Mouse (Mus musculus): ENCODE data around the gene Uap1.

Uap1 gene

GRCm38 (mm10) chr1:170164053-170164614 lies 10.6 kb downstream of the Uap1 start:
- no peak for DNase-seq

GRCm38 (mm10) chr1:170163398-170163943 lies 11.3 kb downstream of the Uap1 start:
- no peak for DNase-seq

- no peak for DNase-seq
These were observed 12.9 kb downstream of the Uap1 start for GRCm38 (mm10) chr1:170161852-170162251.

GRCm38 (mm10) chr1:170160397-170160938 lies 14.3 kb downstream of the Uap1 start:
- DNase-seq, result no peak

- DNase-seq, result no peak
These were observed 15.1 kb downstream of the Uap1 start for GRCm38 (mm10) chr1:170159707-170160106.

GRCm38 (mm10) chr1:170155761-170156160 lies 19.0 kb downstream of the Uap1 start:
- DNase-seq, result no peak

GRCm38 (mm10) chr1:170155298-170155697 lies 19.5 kb downstream of the Uap1 start:
- no peak for DNase-seq

- no peak for DNase-seq
These were observed 20.8 kb downstream of the Uap1 start for GRCm38 (mm10) chr1:170153986-170154385.

GRCm38 (mm10) chr1:170152552-170152951 lies 22.2 kb downstream of the Uap1 start:
- DNase-seq, result no peak

GRCm38 (mm10) chr1:170150870-170151269 lies 23.9 kb downstream of the Uap1 start:
- no peak for DNase-seq

- DNase-seq, result no peak
These were observed 25.0 kb downstream of the Uap1 start for GRCm38 (mm10) chr1:170149756-170150155.

- DNase-seq, result no peak
These were observed 26.2 kb downstream of the Uap1 start for GRCm38 (mm10) chr1:170148536-170148935.

- peak; percentile 13 to 28 for DNase-seq
These were observed 26.9 kb downstream of the Uap1 start for GRCm38 (mm10) chr1:170147651-170148448.

- DNase-seq, result no peak
These were observed 29.2 kb downstream of the Uap1 start for GRCm38 (mm10) chr1:170145606-170146005.

GRCm38 (mm10) chr1:170142256-170142871 lies 32.4 kb downstream of the Uap1 start:
- DNase-seq, result no peak

GRCm38 (mm10) chr1:170141626-170142025 lies 33.1 kb downstream of the Uap1 start:
- no peak for DNase-seq

- DNase-seq, result peak; percentile 56 to 60
These were observed 38.3 kb downstream of the Uap1 start for GRCm38 (mm10) chr1:170136351-170137009.

GRCm38 (mm10) chr1:170134264-170134663 lies 40.5 kb downstream of the Uap1 start:
- DNase-seq, result no peak

GRCm38 (mm10) chr1:170130962-170131361 lies 43.8 kb downstream of the Uap1 start:
- no peak for DNase-seq

- no peak for DNase-seq
These were observed 50.1 kb downstream of the Uap1 start for GRCm38 (mm10) chr1:170124644-170125043.

GRCm38 (mm10) chr1:170113616-170114015 lies 61.1 kb downstream of the Uap1 start:
- no peak for DNase-seq

- DNase-seq, result no peak
These were observed 62.5 kb downstream of the Uap1 start for GRCm38 (mm10) chr1:170112261-170112660.

All from thymus, postnatal 36 days (tissue).